Mouse (Mus musculus): ENCODE measurements around the gene Rras2.

DNA sequence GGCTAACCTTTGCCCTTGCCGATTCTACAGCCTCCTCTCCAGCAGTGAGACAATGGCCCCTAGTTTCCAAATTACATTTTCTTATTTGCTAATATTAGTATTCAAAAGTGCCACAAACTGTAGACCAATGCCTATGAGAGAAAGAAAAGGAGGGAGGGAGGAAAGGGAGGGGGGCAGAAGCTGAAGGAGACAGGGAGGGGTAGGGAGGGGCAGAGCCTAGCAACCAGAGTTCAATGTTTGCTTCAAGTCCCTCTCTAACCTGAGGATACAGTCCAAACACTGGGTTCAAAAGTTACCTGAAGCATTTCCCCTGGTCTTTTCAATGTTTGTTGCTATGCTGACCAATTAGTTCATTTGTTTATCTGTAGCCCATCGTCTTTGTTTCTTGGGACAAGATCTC lies 7.1 kb downstream of the Rras2 start:
- TF ChIP-seq CTCF (IDR thresholded peaks at IDR 0.05; ENCODE audit: insufficient read depth, low read depth, low read length) (no peak), POLR2A (IDR thresholded peaks at IDR 0.05; ENCODE audit: insufficient read depth, low read depth, low read length) (no peak)

Measured in olfactory bulb, adult 2 months (tissue).